Mouse (Mus musculus): ENCODE measurements at regions not wholly inside any gene's neighbourhood (a gene's known extent, or its start where the extent isn't known, plus 50 kb on each side); places are given as distances from the start of the nearest gene placed in this dataset.
A peak's percentile ranks its signal among the peaks of the same experiment; 100 is the strongest.

GRCm38 (mm10) chr8:17618846-17619245 lies 1359.2 kb downstream of the Defb40 start:
- TF ChIP-seq USF1 (IDR thresholded peaks at IDR 0.05; ENCODE audit: low read depth) (no peak), TCF12 (IDR thresholded peaks at IDR 0.05; ENCODE audit: insufficient read depth, poor library complexity, severe bottlenecking) (no peak), MYOG (IDR thresholded peaks at IDR 0.05; ENCODE audit: control insufficient read depth in 1 of 3, insufficient read depth in 1 of 3, insufficient read length in 2 of 3, low read depth in 2 of 3) (no peak), CEBPB (IDR thresholded peaks at IDR 0.05; ENCODE audit: insufficient read depth, poor library complexity, severe bottlenecking) (no peak), REST (IDR thresholded peaks at IDR 0.05; ENCODE audit: insufficient read depth, insufficient read length) (no peak), SRF (IDR thresholded peaks at IDR 0.05; ENCODE audit: control insufficient read depth, insufficient read length, low read depth) (no peak), MAX (IDR thresholded peaks at IDR 0.05; ENCODE audit: low read depth) (no peak), TCF3 (IDR thresholded peaks at IDR 0.05; ENCODE audit: insufficient read length, low read depth) (no peak)

GRCm38 (mm10) chr8:17618147-17618546 lies 1359.9 kb downstream of the Defb40 start:
- peak; percentile 31; the same call in 1 of the 2 replicates for TF ChIP-seq CEBPB (IDR thresholded peaks at IDR 0.05; ENCODE audit: insufficient read depth, poor library complexity, severe bottlenecking)
- no peak for TF ChIP-seq POLR2A (IDR thresholded peaks at IDR 0.05; ENCODE audit: insufficient read length, low read depth)
- H3K79me2 ChIP-seq (ENCODE audit: control insufficient read depth, insufficient read depth) = no peaks in the 10 kb centered on the region
- H3K36me3 ChIP-seq (ENCODE audit: control insufficient read depth, insufficient read depth) = no peaks in the 10 kb centered on the region
- no peak overlapping the region for H3K4me3 ChIP-seq
- H3ac ChIP-seq (ENCODE audit: control insufficient read depth, insufficient read length) = no peak overlapping the region
- H3K4me2 ChIP-seq (ENCODE audit: low read depth) = no peak overlapping the region
- no peaks in the 10 kb centered on the region for H3K27me3 ChIP-seq (ENCODE audit: control insufficient read depth, insufficient read depth, insufficient read length)

More at GRCm38 (mm10) chr8:17618846-17619245, 1359.2 kb downstream of the Defb40 start:
- Histone ChIP-seq H3K27me3 (ENCODE audit: control insufficient read depth, insufficient read depth, insufficient read length) (no peaks in the 10 kb centered on the region), H3ac (ENCODE audit: control insufficient read depth, insufficient read length) (no peak overlapping the region), H3K4me3 (no peak overlapping the region), H3K79me2 (ENCODE audit: control insufficient read depth, insufficient read depth) (no peaks in the 10 kb centered on the region), H3K4me2 (ENCODE audit: low read depth) (no peak overlapping the region), H3K36me3 (ENCODE audit: control insufficient read depth, insufficient read depth) (no peaks in the 10 kb centered on the region)

GRCm38 (mm10) chr8:17602861-17603260 lies 1375.2 kb downstream of the Defb40 start:
- Histone ChIP-seq H3ac (ENCODE audit: control insufficient read depth, insufficient read length) (no peak overlapping the region), H3K27me3 (ENCODE audit: control insufficient read depth, insufficient read depth, insufficient read length) (no peaks in the 10 kb centered on the region), H3K4me3 (no peak overlapping the region), H3K79me2 (ENCODE audit: control insufficient read depth, insufficient read depth) (no peaks in the 10 kb centered on the region), H3K36me3 (ENCODE audit: control insufficient read depth, insufficient read depth) (no peaks in the 10 kb centered on the region), H3K4me2 (ENCODE audit: low read depth) (no peak overlapping the region)
- TF ChIP-seq REST (IDR thresholded peaks at IDR 0.05; ENCODE audit: insufficient read depth, insufficient read length) (no peak), TCF3 (IDR thresholded peaks at IDR 0.05; ENCODE audit: insufficient read length, low read depth) (no peak), USF1 (IDR thresholded peaks at IDR 0.05; ENCODE audit: low read depth) (no peak), POLR2AphosphoS2 (IDR thresholded peaks at IDR 0.05; ENCODE audit: insufficient read length, low read depth) (no peak), SRF (IDR thresholded peaks at IDR 0.05; ENCODE audit: control insufficient read depth, insufficient read length, low read depth) (no peak), POLR2A (IDR thresholded peaks at IDR 0.05; ENCODE audit: insufficient read length, low read depth) (no peak), CEBPB (IDR thresholded peaks at IDR 0.05; ENCODE audit: insufficient read depth, poor library complexity, severe bottlenecking) (no peak), MYOG (IDR thresholded peaks at IDR 0.05; ENCODE audit: control insufficient read depth in 1 of 3, insufficient read depth in 1 of 3, insufficient read length in 2 of 3, low read depth in 2 of 3) (no peak), MYOD1 (IDR thresholded peaks at IDR 0.05; ENCODE audit: control insufficient read depth in 1 of 3, insufficient read length in 2 of 3, low read depth in 2 of 3) (no peak), TCF12 (IDR thresholded peaks at IDR 0.05; ENCODE audit: insufficient read depth, poor library complexity, severe bottlenecking) (no peak), MAX (IDR thresholded peaks at IDR 0.05; ENCODE audit: low read depth) (no peak), E2F4 (IDR thresholded peaks at IDR 0.05; ENCODE audit: insufficient read depth) (no peak)

- Histone ChIP-seq H3K4me2 (ENCODE audit: low read depth) (no peak overlapping the region), H3K4me3 (no peak overlapping the region), H3K27me3 (ENCODE audit: control insufficient read depth, insufficient read depth, insufficient read length) (no peaks in the 10 kb centered on the region), H3K36me3 (ENCODE audit: control insufficient read depth, insufficient read depth) (no peaks in the 10 kb centered on the region), H3K79me2 (ENCODE audit: control insufficient read depth, insufficient read depth) (no peaks in the 10 kb centered on the region), H3ac (ENCODE audit: control insufficient read depth, insufficient read length) (no peak overlapping the region)
- TF ChIP-seq E2F4 (IDR thresholded peaks at IDR 0.05; ENCODE audit: insufficient read depth) = no peak
- TF ChIP-seq USF1 (IDR thresholded peaks at IDR 0.05; ENCODE audit: low read depth) = no peak
- TF ChIP-seq POLR2AphosphoS2 (IDR thresholded peaks at IDR 0.05; ENCODE audit: insufficient read length, low read depth) = no peak
- TF ChIP-seq CEBPB (IDR thresholded peaks at IDR 0.05; ENCODE audit: insufficient read depth, poor library complexity, severe bottlenecking) = no peak
- TF ChIP-seq MYOD1 (IDR thresholded peaks at IDR 0.05; ENCODE audit: control insufficient read depth in 1 of 3, insufficient read length in 2 of 3, low read depth in 2 of 3) = no peak
- no peak for TF ChIP-seq REST (IDR thresholded peaks at IDR 0.05; ENCODE audit: insufficient read depth, insufficient read length)
- TF ChIP-seq MYOG (IDR thresholded peaks at IDR 0.05; ENCODE audit: control insufficient read depth in 1 of 3, insufficient read depth in 1 of 3, insufficient read length in 2 of 3, low read depth in 2 of 3) = no peak
- TF ChIP-seq SRF (IDR thresholded peaks at IDR 0.05; ENCODE audit: control insufficient read depth, insufficient read length, low read depth) = no peak
- TF ChIP-seq TCF3 (IDR thresholded peaks at IDR 0.05; ENCODE audit: insufficient read length, low read depth) = no peak
- TF ChIP-seq MAX (IDR thresholded peaks at IDR 0.05; ENCODE audit: low read depth) = no peak
- TF ChIP-seq POLR2A (IDR thresholded peaks at IDR 0.05; ENCODE audit: insufficient read length, low read depth) = no peak
- TF ChIP-seq TCF12 (IDR thresholded peaks at IDR 0.05; ENCODE audit: insufficient read depth, poor library complexity, severe bottlenecking) = no peak
Observed at GRCm38 (mm10) chr8:17598736-17599135, 1379.3 kb downstream of the Defb40 start.

DNA sequence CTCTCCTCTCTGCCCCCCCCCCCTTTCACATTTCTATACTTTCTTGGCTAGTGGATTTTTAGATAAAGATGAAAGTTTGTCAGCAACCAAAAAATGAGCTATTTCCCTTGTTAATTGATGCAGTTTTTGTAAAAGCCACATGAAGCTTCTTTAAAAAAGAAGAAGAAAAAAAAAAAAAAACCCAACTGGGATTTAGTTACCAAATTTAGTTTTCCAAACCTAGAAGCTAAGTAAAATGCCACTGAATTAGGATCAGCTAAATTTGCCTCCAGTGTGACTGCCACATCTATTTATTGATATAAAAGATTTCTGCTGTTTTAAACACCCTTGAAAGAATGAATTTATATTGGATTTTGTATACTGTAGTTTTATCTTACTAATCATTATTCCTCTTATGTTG lies 1381.5 kb downstream of the Defb40 start:
- TF ChIP-seq MAX (IDR thresholded peaks at IDR 0.05; ENCODE audit: low read depth) (no peak), TCF3 (IDR thresholded peaks at IDR 0.05; ENCODE audit: insufficient read length, low read depth) (no peak)
- H3ac ChIP-seq (ENCODE audit: control insufficient read depth, insufficient read length) = no peak overlapping the region
- H3K27me3 ChIP-seq (ENCODE audit: control insufficient read depth, insufficient read depth, insufficient read length) = no peaks in the 10 kb centered on the region
- no peaks in the 10 kb centered on the region for H3K79me2 ChIP-seq (ENCODE audit: control insufficient read depth, insufficient read depth)
- H3K4me3 ChIP-seq = no peak overlapping the region
- H3K36me3 ChIP-seq (ENCODE audit: control insufficient read depth, insufficient read depth) = no peaks in the 10 kb centered on the region
- no peak overlapping the region for H3K4me2 ChIP-seq (ENCODE audit: low read depth)
